Mouse (Mus musculus) myocyte (in vitro differentiated cells): ENCODE measurements around the gene Rab28.

Experiments used
- CEBPB ChIP-seq: IDR thresholded peaks from 2 replicates; pipeline ENCODE4 v1.6.1; 2011; ENCODE audit warnings: mild to moderate bottlenecking, moderate library complexity; ENCODE audit not compliant: poor library complexity, insufficient read depth, severe bottlenecking
- E2F4 ChIP-seq: IDR thresholded peaks from one replicate; pipeline ENCODE4 v1.6.1; 2011; ENCODE audit warnings: mild to moderate bottlenecking, control low read depth, moderate library complexity; ENCODE audit not compliant: insufficient read depth
- MAX ChIP-seq: IDR thresholded peaks from one replicate; pipeline ENCODE4 v1.6.1; 2011; ENCODE audit warnings: low read depth, mild to moderate bottlenecking, control low read depth
- MYOD1 ChIP-seq, 3 experiments: IDR thresholded peaks; one replicate each; pipeline ENCODE4 v1.6.1; 2011; ENCODE audit warnings: control low read depth in 2 of 3, low read depth in 2 of 3, mild to moderate bottlenecking in 2 of 3, moderate library complexity in 1 of 3; ENCODE audit not compliant: insufficient read length in 2 of 3, control insufficient read depth in 1 of 3
- POLR2A ChIP-seq: IDR thresholded peaks from one replicate; pipeline ENCODE4 v1.6.1; 2011; ENCODE audit warnings: low read depth, mild to moderate bottlenecking, control low read depth, moderate library complexity; ENCODE audit not compliant: insufficient read length
- POLR2AphosphoS2 ChIP-seq: IDR thresholded peaks from one replicate; pipeline ENCODE4 v1.6.1; 2011; ENCODE audit warnings: low read depth, control low read depth; ENCODE audit not compliant: insufficient read length
- REST ChIP-seq: IDR thresholded peaks from one replicate; pipeline ENCODE4 v1.6.1; 2011; ENCODE audit warnings: mild to moderate bottlenecking, control low read depth, moderate library complexity; ENCODE audit not compliant: insufficient read depth, insufficient read length
- TCF12 ChIP-seq: IDR thresholded peaks from one replicate; pipeline ENCODE4 v1.6.1; 2011; ENCODE audit warnings: mild to moderate bottlenecking, control low read depth; ENCODE audit not compliant: poor library complexity, insufficient read depth, severe bottlenecking
- USF1 ChIP-seq: IDR thresholded peaks from one replicate; pipeline ENCODE4 v1.6.1; 2011; ENCODE audit warnings: low read depth, mild to moderate bottlenecking, control low read depth, moderate library complexity

- TF ChIP-seq REST (no peak), POLR2A (no peak), TCF12 (no peak), USF1 (no peak), E2F4 (no peak), MYOD1 (IDR thresholded peaks at IDR 0.05; ENCODE audit: control insufficient read depth in 1 of 3, insufficient read length in 2 of 3, low read depth in 2 of 3) (no peak), POLR2AphosphoS2 (no peak), CEBPB (no peak), MAX (no peak)
These were observed 82.4 kb downstream of the Rab28 start for GRCm38 (mm10) chr5:41625544-41625943.
